Mouse (Mus musculus): ENCODE results near the gene Fah.
A peak's percentile ranks its signal among the peaks of the same experiment; 100 is the strongest.

Fah gene

DNA sequence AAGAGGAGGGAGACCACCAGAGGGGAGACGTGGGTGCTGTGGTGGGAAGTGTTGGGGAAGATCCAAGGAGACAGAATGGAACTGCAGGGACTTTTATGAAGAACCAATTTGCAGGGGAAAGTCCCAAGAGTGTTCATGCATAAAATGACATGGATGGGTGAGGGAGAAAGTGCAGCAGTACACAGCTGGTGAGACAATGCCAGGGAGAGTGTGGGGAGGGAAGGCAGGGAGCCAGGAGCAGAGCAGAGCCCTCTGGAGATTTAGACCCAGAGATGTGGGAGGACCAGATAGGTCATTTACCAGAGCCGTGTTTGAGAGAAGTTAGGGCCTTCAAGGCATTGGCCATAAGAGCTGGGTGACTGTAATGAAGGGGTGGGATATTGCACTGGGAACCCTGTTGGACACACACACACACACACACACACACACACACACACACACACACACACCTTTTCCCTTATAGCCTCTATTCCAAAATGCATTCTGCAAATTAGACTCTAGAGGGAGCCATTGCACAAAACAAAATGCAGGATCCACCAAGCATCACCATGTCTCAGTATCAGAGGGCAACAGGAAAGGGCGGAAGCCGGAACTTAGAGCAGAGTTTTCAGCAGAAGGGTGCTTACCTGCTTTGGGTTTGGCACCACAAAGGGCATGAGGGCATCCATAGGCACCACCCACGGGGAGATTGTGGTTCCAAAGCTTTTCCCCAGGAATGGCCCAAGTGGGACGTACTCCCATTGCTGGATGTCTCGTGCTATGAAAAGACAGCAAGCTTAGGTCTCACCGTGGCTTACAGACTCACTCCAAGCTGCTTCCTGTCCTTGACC is 12.2 kb downstream of the Fah start:
- peak; percentile 40 to 51 for DNase-seq

- no peak for DNase-seq
Measured at GRCm38 (mm10) chr7:84591347-84591746, 15.2 kb downstream of the Fah start.

DNA sequence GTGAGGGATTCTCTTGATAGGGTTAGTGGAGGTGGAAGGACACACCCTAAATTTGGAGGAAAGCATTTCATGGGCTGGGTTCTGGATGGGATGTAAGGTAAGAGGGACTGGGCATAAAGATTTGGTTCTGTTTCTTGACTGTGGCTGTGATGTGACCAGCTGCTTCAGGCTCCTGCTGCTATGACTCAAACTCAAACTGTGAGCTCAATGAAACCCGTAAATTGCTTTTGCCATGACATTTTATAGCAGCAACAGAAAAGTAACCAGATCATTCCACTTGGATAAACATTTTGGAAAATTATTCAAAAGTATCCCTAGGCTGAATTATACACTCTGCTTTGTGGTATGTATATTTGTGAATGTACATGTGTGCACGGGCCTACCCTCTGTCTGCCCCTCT is 15.9 kb downstream of the Fah start:
- DNase-seq, result peak in 1 of 2 experiments; percentile 0

- DNase-seq, result no peak
Measured at GRCm38 (mm10) chr7:84587101-84587783, 19.3 kb downstream of the Fah start.

- DNase-seq, result no peak
Measured at GRCm38 (mm10) chr7:84586360-84587100, 20.0 kb downstream of the Fah start.

DNA sequence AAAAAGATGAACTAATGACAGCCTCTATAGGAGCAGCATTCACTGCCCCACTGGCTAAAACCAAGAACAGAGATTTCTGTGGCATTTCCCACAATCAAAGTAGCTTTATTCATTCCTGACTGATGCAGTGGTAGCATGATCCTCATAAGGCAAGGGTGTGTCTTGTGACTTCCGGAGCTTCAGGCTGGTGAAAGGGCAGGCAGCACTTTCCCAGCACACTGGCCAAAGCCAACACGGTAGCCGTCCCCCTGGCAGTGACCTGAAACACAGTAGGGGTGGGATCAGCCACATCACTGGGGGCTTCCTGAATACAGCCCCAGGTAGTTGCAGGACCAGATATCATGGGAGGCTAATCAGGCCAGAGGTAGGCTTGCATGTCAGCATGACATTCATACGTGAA is 21.4 kb downstream of the Fah start:
- DNase-seq, result no peak

GRCm38 (mm10) chr7:84579769-84580168 is 26.8 kb downstream of the Fah start:
- DNase-seq, result no peak

- DNase-seq, result no peak
Measured at GRCm38 (mm10) chr7:84578841-84579240, 27.7 kb downstream of the Fah start.

GRCm38 (mm10) chr7:84577034-84577433 is 29.5 kb downstream of the Fah start:
- DNase-seq, result no peak

GRCm38 (mm10) chr7:84566200-84566599 is 40.3 kb downstream of the Fah start:
- peak in 1 of 2 experiments; percentile 5 for DNase-seq

GRCm38 (mm10) chr7:84564236-84564635 is 42.3 kb downstream of the Fah start:
- no peak for DNase-seq

GRCm38 (mm10) chr7:84560500-84560899 is 46.0 kb downstream of the Fah start:
- DNase-seq, result no peak

GRCm38 (mm10) chr7:84557332-84557731 is 49.2 kb downstream of the Fah start:
- no peak for DNase-seq

DNA sequence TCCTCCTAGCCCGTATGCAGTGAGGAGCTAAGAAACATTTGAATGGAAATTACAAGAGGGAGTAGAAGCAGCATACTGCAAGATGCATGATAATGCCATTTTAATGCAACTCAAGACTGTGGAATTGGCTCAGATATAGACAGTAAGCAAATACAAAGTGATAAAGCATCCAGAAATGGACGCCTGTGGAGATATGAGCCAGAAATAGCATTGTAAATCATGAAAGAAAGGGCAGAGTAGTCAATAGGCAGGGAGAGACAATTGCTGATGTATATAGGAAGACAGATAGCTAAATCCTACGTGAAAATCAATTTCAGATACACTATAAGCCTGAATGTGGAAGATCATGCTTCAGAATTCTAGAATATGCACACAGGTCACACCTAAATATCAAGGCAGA is 51.2 kb downstream of the Fah start:
- no peak for DNase-seq

DNA sequence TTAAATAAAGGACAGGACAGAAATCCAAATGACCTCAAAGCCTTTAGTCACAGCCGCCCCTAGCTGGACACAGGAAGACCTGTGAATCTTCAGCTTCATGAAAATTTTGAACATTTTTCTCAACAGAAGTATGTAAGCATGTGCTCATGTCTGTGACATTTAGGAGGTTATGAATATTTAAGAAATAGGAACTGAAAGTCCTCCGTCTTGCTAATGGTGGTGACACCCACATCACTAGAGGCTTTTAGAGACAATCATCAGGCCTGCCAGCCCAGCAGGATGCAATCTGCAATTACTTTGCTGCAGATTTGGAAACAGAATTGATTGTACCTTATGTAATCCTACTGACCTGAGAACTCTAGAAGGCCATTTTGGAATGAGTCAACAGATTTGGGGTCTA is 55.0 kb downstream of the Fah start:
- no peak for DNase-seq

DNA sequence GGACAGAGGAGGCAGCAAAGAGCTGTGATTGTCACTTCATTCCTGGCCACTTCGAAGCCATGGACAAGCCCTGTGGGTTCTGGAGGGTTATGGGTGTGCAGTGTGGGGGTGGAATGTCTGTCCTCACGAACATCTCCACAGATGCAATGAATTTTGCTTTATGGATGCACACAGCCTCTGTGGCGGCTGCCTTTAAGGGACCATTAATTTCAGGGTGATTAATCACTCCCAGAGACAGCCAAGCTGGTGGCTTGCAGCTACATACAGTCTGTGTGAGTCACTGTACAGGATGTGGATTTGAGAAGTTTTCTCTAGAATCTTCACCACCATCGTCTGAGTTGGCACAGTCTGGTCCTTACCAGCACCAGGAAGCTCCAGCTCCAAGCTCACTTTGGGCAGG is 59.9 kb downstream of the Fah start:
- DNase-seq, result no peak

DNA sequence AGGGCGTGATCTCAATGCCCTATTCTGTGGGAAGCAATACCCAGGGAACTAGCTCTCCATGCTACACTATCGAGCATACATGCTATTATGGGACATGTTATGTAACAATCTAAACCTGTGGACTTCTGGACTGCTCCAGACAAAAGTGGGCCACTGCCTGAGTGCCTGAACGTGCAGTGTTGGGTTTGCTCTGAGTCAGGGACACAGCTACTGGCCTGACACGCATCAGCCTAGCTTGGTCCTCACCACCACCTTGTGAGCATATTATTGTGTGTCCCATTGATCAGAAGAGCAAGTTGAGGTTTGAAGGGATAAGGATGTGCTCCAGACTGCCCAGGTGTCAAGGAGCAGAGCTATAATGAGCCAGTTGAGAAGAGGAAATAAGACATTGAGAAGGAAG is 61.6 kb downstream of the Fah start:
- no peak for DNase-seq
